Mouse (Mus musculus): ENCODE measurements around the gene Emsy. TPM values are rescaled to one million over a fixed set of nuclear protein-coding genes. Genes with fewer than 3 reads are reported as not detected.

Gene Emsy
- total and polyA plus RNA-seq, 2 experiments from 2014 or later: 25.8 to 43.0 TPM

- Histone ChIP-seq H3K4me3 (ENCODE audit: low read depth, low read length) (no peak overlapping the region), H3K9ac (replicated peaks; ENCODE audit: low read length, poor library complexity, severe bottlenecking) (no peak overlapping the region), H3K4me1 (ENCODE audit: insufficient read depth, low read length) (no peaks in the 10 kb centered on the region), H3K4me2 (ENCODE audit: low read depth, low read length, poor library complexity, severe bottlenecking) (no peak overlapping the region), H3K36me3 (ENCODE audit: insufficient read depth, low read length) (peaks cover 17% of the 10 kb centered on the region), H3K27ac (ENCODE audit: low read depth, low read length) (no peak overlapping the region), H3K27me3 (ENCODE audit: insufficient read depth, low read length) (no peaks in the 10 kb centered on the region), H3K9me3 (ENCODE audit: low read length) (no peaks in the 10 kb centered on the region)
- 97% methylated on average over 7 of the region's 7 CpGs for WGBS
- no peak for TF ChIP-seq CTCF (IDR thresholded peaks at IDR 0.05)
- no peak for ATAC-seq (ENCODE audit: low FRiP score)
- no peak for DNase-seq (ENCODE audit: low spot score)
Observed at GRCm38 (mm10) chr7:98629947-98630346, 26.6 kb downstream of the Emsy start.

DNA sequence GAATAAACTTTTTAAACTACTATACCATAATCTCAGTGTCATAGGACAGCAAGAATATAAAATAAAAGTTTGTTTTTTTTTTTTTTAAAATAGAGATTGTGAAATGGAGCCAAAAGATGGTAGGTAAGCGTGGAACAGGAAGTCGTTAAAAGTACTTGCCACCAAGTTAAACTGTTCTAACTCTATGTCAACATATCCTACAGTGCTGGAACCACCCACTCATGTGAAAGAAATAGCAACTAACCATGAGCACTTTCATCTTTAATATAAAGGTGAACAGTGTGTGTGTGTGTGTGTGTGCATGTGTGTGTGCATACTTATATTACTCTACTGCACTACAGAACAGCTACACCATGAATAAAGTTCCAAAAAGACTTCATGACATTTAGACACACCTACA lies 38.8 kb downstream of the Emsy start:
- H3K9ac ChIP-seq (replicated peaks; ENCODE audit: low read length, poor library complexity, severe bottlenecking): no peak overlapping the region
- no peaks in the 10 kb centered on the region for H3K9me3 ChIP-seq (ENCODE audit: low read length)
- no peak overlapping the region for H3K4me3 ChIP-seq (ENCODE audit: low read depth, low read length)
- H3K27ac ChIP-seq (ENCODE audit: low read depth, low read length): no peak overlapping the region
- H3K27me3 ChIP-seq (ENCODE audit: insufficient read depth, low read length): no peaks in the 10 kb centered on the region
- H3K4me1 ChIP-seq (ENCODE audit: insufficient read depth, low read length): no peaks in the 10 kb centered on the region
- whole genome bisulfite sequencing: 93% methylated on average over 2 of the region's 2 CpGs
- DNase-seq (ENCODE audit: low spot score): no peak
- no peak for ATAC-seq (ENCODE audit: low FRiP score)
- H3K36me3 ChIP-seq (ENCODE audit: insufficient read depth, low read length): peaks cover 13% of the 10 kb centered on the region
- H3K4me2 ChIP-seq (ENCODE audit: low read depth, low read length, poor library complexity, severe bottlenecking): no peak overlapping the region
- no peak for TF ChIP-seq CTCF (IDR thresholded peaks at IDR 0.05)

DNA sequence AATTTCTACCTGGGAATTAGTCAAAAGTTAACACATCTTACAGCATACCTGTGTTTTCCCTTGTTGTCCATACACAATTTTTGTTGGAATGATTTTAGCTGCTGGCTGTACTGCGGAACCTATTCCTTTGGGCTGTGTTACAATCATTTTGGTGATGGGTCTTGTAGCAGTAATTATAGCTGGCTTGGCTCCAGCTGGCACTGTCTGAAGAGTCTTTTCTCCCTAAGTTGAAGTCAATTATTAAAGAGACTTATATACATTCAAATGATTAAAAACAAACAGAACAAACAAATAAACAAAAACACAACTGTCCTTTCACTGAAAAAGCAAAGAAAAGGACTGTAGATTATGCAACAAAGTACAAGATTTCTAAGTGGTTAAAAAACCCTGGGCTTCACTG lies 43.6 kb downstream of the Emsy start:
- Histone ChIP-seq H3K4me2 (ENCODE audit: low read depth, low read length, poor library complexity, severe bottlenecking) (no peak overlapping the region), H3K4me3 (ENCODE audit: low read depth, low read length) (no peak overlapping the region), H3K9me3 (ENCODE audit: low read length) (no peaks in the 10 kb centered on the region), H3K36me3 (ENCODE audit: insufficient read depth, low read length) (peaks cover 4% of the 10 kb centered on the region; the same call in 1 of the 2 replicates), H3K27me3 (ENCODE audit: insufficient read depth, low read length) (no peaks in the 10 kb centered on the region), H3K27ac (ENCODE audit: low read depth, low read length) (no peak overlapping the region), H3K4me1 (ENCODE audit: insufficient read depth, low read length) (no peaks in the 10 kb centered on the region), H3K9ac (replicated peaks; ENCODE audit: low read length, poor library complexity, severe bottlenecking) (no peak overlapping the region)
- no peak for TF ChIP-seq CTCF (IDR thresholded peaks at IDR 0.05)
- 88% methylated on average over 1 of the region's 1 CpGs for WGBS
- DNase-seq (ENCODE audit: low spot score) (peak; percentile 10), ATAC-seq (ENCODE audit: low FRiP score) (no peak)

GRCm38 (mm10) chr7:98608520-98608919 lies 48.1 kb downstream of the Emsy start:
- no peak for DNase-seq (ENCODE audit: low spot score)
- H3K4me3 ChIP-seq (ENCODE audit: low read depth, low read length): no peak overlapping the region
- H3K4me2 ChIP-seq (ENCODE audit: low read depth, low read length, poor library complexity, severe bottlenecking): no peak overlapping the region

DNA sequence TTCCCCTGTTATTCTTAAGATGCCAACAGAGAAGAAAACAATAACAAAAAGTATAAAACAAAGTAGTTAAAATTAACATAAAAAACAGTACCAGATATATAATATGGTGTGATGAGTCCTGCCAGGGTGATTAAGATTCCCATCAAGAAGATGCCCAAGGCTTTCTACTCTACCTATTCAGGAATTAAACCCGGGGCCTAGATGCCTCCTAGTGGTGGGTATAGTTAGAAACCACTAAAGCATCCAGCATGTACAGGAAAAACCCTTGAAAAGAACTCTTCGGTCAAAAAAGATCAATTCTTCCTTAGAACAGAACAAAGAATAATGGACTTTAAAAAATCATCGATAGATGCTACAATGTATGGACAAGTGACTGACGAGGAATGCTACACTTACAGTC lies 49.4 kb downstream of the Emsy start:
- no peaks in the 10 kb centered on the region for H3K4me1 ChIP-seq (ENCODE audit: insufficient read depth, low read length)
- no peak overlapping the region for H3K27ac ChIP-seq (ENCODE audit: low read depth, low read length)
- WGBS: 87% methylated on average over 4 of the region's 4 CpGs
- TF ChIP-seq CTCF (IDR thresholded peaks at IDR 0.05): peak; percentile 65
- no peak overlapping the region for H3K4me3 ChIP-seq (ENCODE audit: low read depth, low read length)
- H3K9ac ChIP-seq (replicated peaks; ENCODE audit: low read length, poor library complexity, severe bottlenecking): no peak overlapping the region
- H3K36me3 ChIP-seq (ENCODE audit: insufficient read depth, low read length): 0 out of 2 replicates have a peak, but pooled peaks cover 6% of the 10 kb centered on the region
- DNase-seq (ENCODE audit: low spot score) (peak; percentile 32), ATAC-seq (ENCODE audit: low FRiP score) (no peak)
- no peaks in the 10 kb centered on the region for H3K9me3 ChIP-seq (ENCODE audit: low read length)
- no peaks in the 10 kb centered on the region for H3K27me3 ChIP-seq (ENCODE audit: insufficient read depth, low read length)
- H3K4me2 ChIP-seq (ENCODE audit: low read depth, low read length, poor library complexity, severe bottlenecking): no peak overlapping the region

More at GRCm38 (mm10) chr7:98608520-98608919, 48.1 kb downstream of the Emsy start:
- peak; percentile 39; the same call in 1 of the 2 replicates for TF ChIP-seq CTCF (IDR thresholded peaks at IDR 0.05)
- H3K27me3 ChIP-seq (ENCODE audit: insufficient read depth, low read length): no peaks in the 10 kb centered on the region
- no peaks in the 10 kb centered on the region for H3K9me3 ChIP-seq (ENCODE audit: low read length)
- no peak overlapping the region for H3K9ac ChIP-seq (replicated peaks; ENCODE audit: low read length, poor library complexity, severe bottlenecking)
- ATAC-seq (ENCODE audit: low FRiP score): no peak
- H3K36me3 ChIP-seq (ENCODE audit: insufficient read depth, low read length): 0 out of 2 replicates have a peak, but pooled peaks cover 4% of the 10 kb centered on the region
- H3K27ac ChIP-seq (ENCODE audit: low read depth, low read length): no peak overlapping the region
- no peaks in the 10 kb centered on the region for H3K4me1 ChIP-seq (ENCODE audit: insufficient read depth, low read length)

- peaks cover 6% of the 10 kb centered on the region; the same call in 1 of the 2 replicates for H3K36me3 ChIP-seq (ENCODE audit: insufficient read depth, low read length)
- H3K9me3 ChIP-seq (ENCODE audit: low read length): no peaks in the 10 kb centered on the region
- 87% methylated on average over 4 of the region's 4 CpGs for WGBS
- H3K4me1 ChIP-seq (ENCODE audit: insufficient read depth, low read length): no peaks in the 10 kb centered on the region
- no peak overlapping the region for H3K27ac ChIP-seq (ENCODE audit: low read depth, low read length)
- no peak overlapping the region for H3K9ac ChIP-seq (replicated peaks; ENCODE audit: low read length, poor library complexity, severe bottlenecking)
- TF ChIP-seq CTCF (IDR thresholded peaks at IDR 0.05): no peak
- ATAC-seq (ENCODE audit: low FRiP score) (no peak), DNase-seq (ENCODE audit: low spot score) (no peak)
- no peaks in the 10 kb centered on the region for H3K27me3 ChIP-seq (ENCODE audit: insufficient read depth, low read length)
- H3K4me2 ChIP-seq (ENCODE audit: low read depth, low read length, poor library complexity, severe bottlenecking): no peak overlapping the region
- H3K4me3 ChIP-seq (ENCODE audit: low read depth, low read length): no peak overlapping the region
Observed at GRCm38 (mm10) chr7:98601715-98602114, 54.9 kb downstream of the Emsy start.
